Mouse (Mus musculus): ENCODE data around the gene Rhoa. TPM values are rescaled to one million over a fixed set of nuclear protein-coding genes. Genes with fewer than 3 reads are reported as not detected.
"Not testable (repeated sequence)": the region's sequence is repeated elsewhere in the genome, so short reads cannot be mapped to it uniquely, and the experiment has no call there.

Rhoa gene
- polyA plus RNA-seq, 1 experiment from 2014 or later: 331 TPM

DNA sequence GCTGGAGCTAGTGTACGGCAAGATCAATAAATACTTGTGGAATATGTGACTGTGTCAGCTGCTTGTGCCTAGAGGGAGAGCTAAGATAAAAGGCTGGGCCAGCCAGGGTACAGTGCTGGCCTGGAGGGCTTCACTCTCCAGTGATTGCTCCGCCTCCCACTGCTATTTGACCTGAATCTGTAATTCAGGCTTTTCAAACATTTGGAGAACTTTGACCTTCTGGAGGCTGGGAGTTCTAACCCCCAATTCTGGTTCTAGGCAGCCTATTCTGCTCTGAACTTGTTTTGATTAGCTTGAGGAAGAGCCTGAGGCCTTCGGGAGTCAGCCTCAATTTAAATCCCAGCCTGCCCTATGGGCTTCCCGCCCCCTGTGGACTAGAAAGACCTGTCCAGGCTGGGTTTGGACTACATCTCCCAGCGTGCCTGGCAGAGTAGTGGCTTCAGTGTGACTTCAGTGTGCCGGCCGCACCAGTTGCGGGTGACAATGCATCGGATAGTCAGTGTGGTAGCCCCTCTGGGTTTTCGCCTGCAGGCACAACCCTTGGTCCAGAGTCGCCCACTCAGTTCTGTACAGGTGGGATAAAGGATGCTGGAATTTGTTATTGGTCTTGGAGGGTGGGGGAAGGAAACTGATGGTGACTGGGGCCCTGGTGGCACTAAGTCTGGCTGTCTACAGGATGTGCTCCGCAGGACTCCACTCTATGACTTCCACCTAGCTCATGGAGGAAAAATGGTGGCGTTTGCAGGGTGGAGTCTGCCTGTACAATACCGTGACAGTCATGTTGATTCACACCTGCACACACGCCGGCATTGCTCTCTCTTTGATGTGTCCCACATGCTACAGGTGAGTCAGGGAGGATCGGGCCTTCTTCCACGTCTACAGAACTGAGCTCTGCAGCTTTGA lies 9.2 kb upstream of the Rhoa start, which contains the start of gene Amt:
Gene Amt (plus strand): TSS at position 401 of the 903 bp plus-strand sequence.
- peak within 1 kb of the TSS; percentile 74 for H3K27ac ChIP-seq
- H3K4me3 ChIP-seq (replicated peaks): peak within 1 kb of the TSS; percentile 36
- H3K9me3 ChIP-seq: no peaks in the 10 kb centered on the region
- H3K27me3 ChIP-seq: no peaks in the 10 kb centered on the region
- peaks cover 22% of the 10 kb centered on the region for H3K4me1 ChIP-seq
- H3K4me2 ChIP-seq: peak within 1 kb of the TSS; percentile 53
- peak; percentile 75 for ATAC-seq (ENCODE audit: low FRiP score)
- H3K9ac ChIP-seq: peak within 1 kb of the TSS; percentile 50
- peaks cover 32% of the 10 kb centered on the region for H3K36me3 ChIP-seq (replicated peaks)
- WGBS: 15% methylated on average over 18 of the region's 18 CpGs

DNA sequence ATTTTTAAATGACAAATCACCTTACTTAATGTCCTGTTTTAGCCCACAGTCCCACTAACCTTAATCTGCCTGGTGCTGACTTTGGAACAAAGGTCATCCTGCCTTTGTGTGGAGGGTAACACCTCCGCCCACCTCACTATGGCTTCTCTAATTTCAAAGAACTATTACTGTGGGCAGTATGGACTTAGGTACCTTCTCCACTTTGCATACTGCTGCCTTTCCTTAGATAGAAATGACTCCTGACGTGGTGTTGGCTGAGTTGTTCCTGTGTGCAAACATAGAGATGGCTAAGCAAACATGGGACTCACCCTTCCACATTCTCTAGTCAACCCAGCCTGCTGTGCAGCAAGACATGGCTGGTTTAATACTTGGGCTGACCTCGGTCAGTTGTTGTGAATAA lies 4.1 kb upstream of the Rhoa start:
- Histone ChIP-seq H3K27ac (no peak overlapping the region), H3K4me1 (peaks cover 22% of the 10 kb centered on the region), H3K9ac (no peak overlapping the region), H3K4me2 (no peak overlapping the region), H3K27me3 (no peaks in the 10 kb centered on the region), H3K36me3 (replicated peaks) (peaks cover 30% of the 10 kb centered on the region), H3K9me3 (no peaks in the 10 kb centered on the region), H3K4me3 (replicated peaks) (no peak overlapping the region)
- WGBS: 81% methylated on average over 3 of the region's 3 CpGs
- ATAC-seq (ENCODE audit: low FRiP score): no peak

DNA sequence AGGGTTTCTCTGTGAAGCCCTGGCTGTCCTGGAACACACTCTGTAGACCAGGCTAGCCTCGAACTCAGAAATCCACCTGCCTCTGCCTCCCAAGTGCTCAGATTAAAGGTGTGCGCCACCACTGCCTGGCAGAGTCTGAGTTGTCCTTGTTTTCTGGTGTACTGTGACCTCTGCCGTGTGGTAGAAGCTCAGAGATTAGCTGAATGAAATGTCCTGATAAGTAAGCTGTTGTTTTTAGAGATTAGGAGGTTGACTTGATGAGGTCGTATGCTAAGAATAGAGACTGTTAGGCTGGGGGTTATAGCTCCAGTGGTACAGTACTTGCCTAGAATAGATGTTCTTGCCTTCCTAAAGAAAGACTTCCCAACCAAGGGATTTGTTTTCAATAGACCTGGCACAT lies 1.2 kb upstream of the Rhoa start:
- peaks cover 26% of the 10 kb centered on the region for H3K36me3 ChIP-seq (replicated peaks)
- ATAC-seq (ENCODE audit: low FRiP score): no peak
- H3K4me1 ChIP-seq: peaks cover 34% of the 10 kb centered on the region
- 87% methylated on average over 4 of the region's 4 CpGs for WGBS
- peak overlapping the region; percentile 86; the same call in 1 of the 2 replicates for H3K9ac ChIP-seq
- no peak overlapping the region for H3K27ac ChIP-seq
- H3K27me3 ChIP-seq: no peaks in the 10 kb centered on the region
- H3K4me3 ChIP-seq (replicated peaks): peak overlapping the region; percentile 94
- no peaks in the 10 kb centered on the region for H3K9me3 ChIP-seq
- H3K4me2 ChIP-seq: peak overlapping the region; percentile 90

GRCm38 (mm10) chr9:108305170-108305569 lies 759 bp upstream of the Rhoa start:
- 15% methylated on average over 1 of the region's 1 CpGs for WGBS
- no peak for ATAC-seq (ENCODE audit: low FRiP score)
- no peaks in the 10 kb centered on the region for H3K27me3 ChIP-seq

GRCm38 (mm10) chr9:108306571-108306980 lies 647 bp downstream of the Rhoa start:
- WGBS: under 1% methylated on average over 49 of the region's 51 CpGs
- Histone ChIP-seq H3K9ac (peak overlapping the region; percentile 96), H3K36me3 (replicated peaks) (peaks cover 20% of the 10 kb centered on the region), H3K27me3 (no peaks in the 10 kb centered on the region), H3K4me3 (replicated peaks) (peak overlapping the region; percentile 94), H3K9me3 (no peaks in the 10 kb centered on the region), H3K4me2 (peak overlapping the region; percentile 57), H3K4me1 (peaks cover 40% of the 10 kb centered on the region), H3K27ac (peak overlapping the region; percentile 100)
- peak; percentile 77 for ATAC-seq (ENCODE audit: low FRiP score)

More at GRCm38 (mm10) chr9:108305170-108305569, 759 bp upstream of the Rhoa start:
- Histone ChIP-seq H3K27ac (peak overlapping the region; percentile 100), H3K9me3 (no peaks in the 10 kb centered on the region), H3K4me2 (peak overlapping the region; percentile 90), H3K9ac (peak overlapping the region; percentile 86), H3K36me3 (replicated peaks) (peaks cover 26% of the 10 kb centered on the region), H3K4me1 (peaks cover 34% of the 10 kb centered on the region), H3K4me3 (replicated peaks) (peak overlapping the region; percentile 94)

DNA sequence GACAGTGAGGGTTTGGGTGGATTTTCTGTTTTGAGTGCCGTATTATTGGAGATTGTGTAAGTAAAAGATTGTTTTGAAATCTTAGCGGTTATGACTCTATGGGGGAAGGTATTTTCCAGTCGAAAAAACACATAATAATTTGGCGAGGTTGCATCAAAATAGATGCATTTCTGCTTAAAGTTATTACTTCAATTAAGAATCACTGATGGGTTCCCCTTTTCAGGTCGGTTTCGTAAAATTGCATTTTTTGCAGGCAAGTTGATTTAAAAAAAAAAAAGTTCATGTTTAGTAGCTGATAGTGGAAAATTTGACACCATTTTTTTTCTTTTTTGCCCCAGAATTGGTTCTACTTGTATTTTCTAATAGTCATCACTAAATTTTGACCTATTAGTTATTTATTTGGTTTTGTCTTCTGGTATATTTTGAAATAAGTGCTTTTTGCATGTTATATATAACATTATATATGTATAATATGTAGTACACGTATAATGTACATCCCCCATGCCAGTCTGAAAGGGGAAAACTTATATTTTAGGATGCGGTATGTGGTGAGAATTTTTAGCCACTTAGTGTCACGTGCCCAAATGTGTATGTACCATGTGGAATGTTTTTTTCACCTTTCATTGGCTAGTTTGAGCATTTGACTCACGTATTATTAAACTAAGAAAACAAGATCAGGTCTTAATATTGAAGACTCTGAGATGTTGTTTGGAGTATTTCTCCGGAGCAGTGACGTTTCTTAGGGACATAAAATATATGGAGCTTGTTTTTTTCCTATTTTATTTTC lies 1.3 kb downstream of the Rhoa start:
- H3K36me3 ChIP-seq (replicated peaks): peaks cover 17% of the 10 kb centered on the region
- peak overlapping the region; percentile 100 for H3K27ac ChIP-seq
- H3K4me2 ChIP-seq: peak overlapping the region; percentile 57
- H3K27me3 ChIP-seq: no peaks in the 10 kb centered on the region
- peaks cover 40% of the 10 kb centered on the region for H3K4me1 ChIP-seq
- 29% methylated on average over 12 of the region's 12 CpGs for WGBS
- H3K9me3 ChIP-seq: no peaks in the 10 kb centered on the region
- ATAC-seq (ENCODE audit: low FRiP score): no peak
- peak overlapping the region; percentile 96 for H3K9ac ChIP-seq
- peak overlapping the region; percentile 94 for H3K4me3 ChIP-seq (replicated peaks)

GRCm38 (mm10) chr9:108308141-108308540 lies 2.2 kb downstream of the Rhoa start:
- 71% methylated on average over 2 of the region's 2 CpGs for WGBS
- peaks cover 40% of the 10 kb centered on the region for H3K4me1 ChIP-seq

GRCm38 (mm10) chr9:108317572-108317971 lies 11.6 kb downstream of the Rhoa start:
- no peak overlapping the region for H3K27ac ChIP-seq

More at GRCm38 (mm10) chr9:108308141-108308540, 2.2 kb downstream of the Rhoa start:
- Histone ChIP-seq H3K36me3 (replicated peaks) (peaks cover 8% of the 10 kb centered on the region), H3K27ac (no peak overlapping the region), H3K9ac (0 out of 2 replicates have a peak overlapping the region, but pooled peaks have one; percentile 38), H3K4me3 (replicated peaks) (peak overlapping the region; percentile 94), H3K27me3 (no peaks in the 10 kb centered on the region), H3K4me2 (peak overlapping the region; percentile 57), H3K9me3 (no peaks in the 10 kb centered on the region)
- no peak for ATAC-seq (ENCODE audit: low FRiP score)

GRCm38 (mm10) chr9:108318462-108318861 lies 12.5 kb downstream of the Rhoa start:
- ATAC-seq (ENCODE audit: low FRiP score): no peak
- H3K27ac ChIP-seq: no peak overlapping the region
- WGBS: 80% methylated on average over 2 of the region's 2 CpGs
- H3K36me3 ChIP-seq (replicated peaks): peaks cover 21% of the 10 kb centered on the region
- no peaks in the 10 kb centered on the region for H3K9me3 ChIP-seq
- no peaks in the 10 kb centered on the region for H3K27me3 ChIP-seq
- H3K9ac ChIP-seq: no peak overlapping the region
- no peak overlapping the region for H3K4me2 ChIP-seq
- no peak overlapping the region for H3K4me3 ChIP-seq (replicated peaks)
- no peaks in the 10 kb centered on the region for H3K4me1 ChIP-seq

More at GRCm38 (mm10) chr9:108317572-108317971, 11.6 kb downstream of the Rhoa start:
- Histone ChIP-seq H3K4me3 (replicated peaks) (no peak overlapping the region), H3K27me3 (no peaks in the 10 kb centered on the region), H3K9me3 (no peaks in the 10 kb centered on the region), H3K4me1 (no peaks in the 10 kb centered on the region), H3K9ac (no peak overlapping the region), H3K4me2 (no peak overlapping the region), H3K36me3 (replicated peaks) (peaks cover 21% of the 10 kb centered on the region)
- ATAC-seq (ENCODE audit: low FRiP score): no peak
- WGBS: 95% methylated on average over 3 of the region's 3 CpGs

GRCm38 (mm10) chr9:108322054-108322453 lies 16.1 kb downstream of the Rhoa start:
- ATAC-seq (ENCODE audit: low FRiP score); H3K27me3 ChIP-seq; H3K4me3 ChIP-seq (replicated peaks); H3K9me3 ChIP-seq; H3K9ac ChIP-seq; H3K4me1 ChIP-seq; H3K4me2 ChIP-seq; H3K27ac ChIP-seq: not testable (repeated sequence)
- peaks cover 20% of the 10 kb centered on the region for H3K36me3 ChIP-seq (replicated peaks)
- WGBS: 93% methylated on average over 7 of the region's 7 CpGs

DNA sequence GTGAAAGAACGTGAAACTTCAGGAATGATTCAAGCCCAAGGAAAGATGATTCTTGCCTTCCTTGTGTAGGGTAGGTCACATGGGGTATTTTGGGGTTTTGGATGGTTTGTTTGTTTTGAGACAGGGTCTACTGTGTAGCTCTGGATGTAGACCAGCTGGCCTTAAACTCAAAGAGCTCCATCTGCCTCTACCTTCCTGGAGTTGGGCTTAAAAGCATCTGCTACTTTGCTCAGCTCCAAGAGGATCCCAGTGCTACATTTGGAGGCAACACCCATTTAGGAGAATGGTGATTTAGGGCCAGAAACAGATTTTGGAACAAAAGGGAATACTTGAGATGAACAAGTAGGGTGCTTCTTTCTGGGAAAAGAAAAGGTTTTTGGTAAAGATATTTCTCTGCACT lies 18.9 kb downstream of the Rhoa start:
- Histone ChIP-seq H3K36me3 (replicated peaks) (peaks cover 45% of the 10 kb centered on the region), H3K9me3 (no peaks in the 10 kb centered on the region), H3K4me1 (no peaks in the 10 kb centered on the region), H3K27me3 (no peaks in the 10 kb centered on the region), H3K9ac (no peak overlapping the region), H3K4me2 (no peak overlapping the region), H3K27ac (no peak overlapping the region), H3K4me3 (replicated peaks) (no peak overlapping the region)
- no peak for ATAC-seq (ENCODE audit: low FRiP score)
- 95% methylated on average over 1 of the region's 1 CpGs for WGBS

GRCm38 (mm10) chr9:108325811-108326210 lies 19.9 kb downstream of the Rhoa start:
- H3K27me3 ChIP-seq: no peaks in the 10 kb centered on the region
- no peaks in the 10 kb centered on the region for H3K9me3 ChIP-seq
- H3K4me1 ChIP-seq: no peaks in the 10 kb centered on the region
- H3K36me3 ChIP-seq (replicated peaks): peaks cover 51% of the 10 kb centered on the region
- no peak overlapping the region for H3K27ac ChIP-seq
- H3K4me2 ChIP-seq: no peak overlapping the region
- no peak overlapping the region for H3K4me3 ChIP-seq (replicated peaks)
- 98% methylated on average over 2 of the region's 2 CpGs for WGBS
- no peak for ATAC-seq (ENCODE audit: low FRiP score)
- H3K9ac ChIP-seq: no peak overlapping the region

Data from forebrain, embryonic 12.5 days (tissue).